Mouse (Mus musculus) midbrain, embryonic 14.5 days (tissue): ENCODE results near the gene Magi1. TPM values are rescaled to one million over a fixed set of nuclear protein-coding genes. Genes with fewer than 3 reads are reported as not detected.

Experiments
- ATAC-seq: fragments of 200-750 bp; cut with Nextera tagmentation; 2 replicates; pipeline ENCODE4 v1.8.0; 2017; ENCODE audit warnings: moderate number of reproducible peaks, moderate library complexity; ENCODE audit not compliant: low FRiP score, low TSS enrichment
- DNase-seq: peaks from one replicate; pipeline ENCODE4 v3.0.0-alpha.2; 2015
- H3K27ac ChIP-seq: fragments of 300-500 bp; sonication (generic); replicated peaks from 2 replicates; pipeline ENCODE4 v1.5.1; 2014; ENCODE audit warnings: mild to moderate bottlenecking, low read depth, low read length, moderate library complexity
- H3K27me3 ChIP-seq: fragments of 300-500 bp; sonication (generic); 2 replicates; pipeline ENCODE4 v1.6.1; 2014; ENCODE audit warnings: low read length, control low read depth, mixed read lengths; ENCODE audit not compliant: control insufficient read depth, insufficient read depth
- H3K36me3 ChIP-seq: fragments of 300-500 bp; sonication (generic); 2 replicates; pipeline ENCODE4 v1.6.1; 2014; ENCODE audit warnings: low read length, control low read depth; ENCODE audit not compliant: control insufficient read depth, insufficient read depth
- H3K4me1 ChIP-seq: fragments of 300-500 bp; sonication (generic); 2 replicates; pipeline ENCODE4 v1.6.1; 2014; ENCODE audit warnings: mild to moderate bottlenecking, antibody characterized with exemption, low read length, control low read depth; ENCODE audit not compliant: control insufficient read depth, insufficient read depth
- H3K4me2 ChIP-seq: fragments of 300-500 bp; sonication (generic); 2 replicates; pipeline ENCODE4 v1.6.1; 2014; ENCODE audit warnings: mild to moderate bottlenecking, low read length, moderate library complexity
- H3K4me3 ChIP-seq: fragments of 300-500 bp; sonication (generic); replicated peaks from 2 replicates; pipeline ENCODE4 v1.5.1; 2014; ENCODE audit warnings: low read depth, low read length
- H3K9ac ChIP-seq: fragments of 300-500 bp; sonication (generic); replicated peaks from 2 replicates; pipeline ENCODE4 v1.6.1; 2014; ENCODE audit warnings: mild to moderate bottlenecking, low read length, moderate library complexity
- H3K9me3 ChIP-seq: fragments of 300-500 bp; sonication (generic); 2 replicates; pipeline ENCODE4 v1.6.1; 2016; ENCODE audit warnings: low read length, control low read depth, mixed read lengths; ENCODE audit not compliant: control insufficient read depth
- WGBS: fragments of 180-500 bp; shearing (Covaris S2); extraction: QIAGEN DNeasy Blood & Tissue Kit; methylation state at CpG from one replicate; pipeline ENCODE4 v1.1.7; 2014; 5-methylcytosine and 5-hydroxymethylcytosine counted together
- polyA plus RNA-seq: library from polyadenylated mRNA; unstranded; fragments of >200 nt; fragmentation: Nextera tagmentation; extraction: Ambion mirVana; gene quantifications from 2 replicates; pipeline ENCODE4 v1.2.1, GENCODE M21; 2014

Gene Magi1
- polyA plus RNA-seq, 1 experiment from 2014 or later: 34.9 TPM

- Histone ChIP-seq H3K4me3 (no peak overlapping the region), H3K4me1 (no peaks in the 10 kb centered on the region), H3K4me2 (no peak overlapping the region), H3K36me3 (no peaks in the 10 kb centered on the region), H3K27me3 (no peaks in the 10 kb centered on the region), H3K9ac (no peak overlapping the region), H3K27ac (no peak overlapping the region), H3K9me3 (no peaks in the 10 kb centered on the region)
- 97% methylated on average over 2 of the region's 2 CpGs for WGBS
- DNase-seq (no peak), ATAC-seq (no peak)
Observed at GRCm38 (mm10) chr6:94201940-94202339, 81.8 kb downstream of the Magi1 start.

DNA sequence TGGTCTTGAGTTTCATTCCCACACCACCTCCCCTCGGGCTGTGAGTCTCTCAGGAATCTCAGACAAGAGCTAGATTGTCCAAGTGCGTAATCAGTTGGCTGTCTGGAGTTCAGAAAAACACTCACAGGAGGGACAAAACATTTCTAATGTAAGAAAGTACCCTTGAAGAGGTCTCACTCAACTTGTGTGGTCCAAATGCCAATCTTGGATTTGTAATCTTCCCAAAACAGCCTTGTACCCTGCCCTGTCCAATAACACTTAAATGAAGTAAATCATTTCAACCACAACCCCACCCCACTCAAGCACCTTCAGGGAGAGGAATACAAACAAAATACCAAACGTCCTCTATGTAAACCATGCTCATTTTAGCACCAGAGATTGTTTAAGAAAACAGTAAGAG, 82.8 kb downstream of the Magi1 start:
- Histone ChIP-seq H3K27me3 (no peaks in the 10 kb centered on the region), H3K4me3 (no peak overlapping the region), H3K9ac (no peak overlapping the region), H3K4me1 (no peaks in the 10 kb centered on the region), H3K4me2 (no peak overlapping the region), H3K27ac (no peak overlapping the region), H3K9me3 (no peaks in the 10 kb centered on the region), H3K36me3 (no peaks in the 10 kb centered on the region)
- DNase-seq (no peak), ATAC-seq (no peak)
- WGBS: 77% methylated on average over 3 of the region's 3 CpGs

DNA sequence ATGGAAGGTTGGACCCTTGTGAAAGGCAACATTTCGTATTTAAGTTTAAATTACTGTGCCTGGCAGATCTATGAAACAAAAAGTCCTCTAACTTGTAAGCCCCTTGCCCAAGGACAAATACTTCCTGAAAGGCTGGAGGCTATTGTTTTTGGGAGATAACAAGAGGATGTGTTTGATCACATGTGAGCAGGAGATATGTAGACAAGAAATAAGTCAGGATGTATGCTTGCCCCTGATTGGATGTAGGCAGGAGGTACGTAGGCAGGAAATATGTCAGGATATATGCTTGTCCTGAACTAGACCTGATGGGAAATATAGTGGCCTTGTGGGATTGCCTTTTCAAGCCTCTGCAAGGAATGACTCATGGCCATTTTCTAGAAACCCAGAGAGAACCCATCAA, 84.0 kb downstream of the Magi1 start:
- Histone ChIP-seq H3K4me1 (no peaks in the 10 kb centered on the region), H3K27me3 (no peaks in the 10 kb centered on the region), H3K36me3 (no peaks in the 10 kb centered on the region), H3K9ac (no peak overlapping the region), H3K4me3 (no peak overlapping the region), H3K27ac (no peak overlapping the region), H3K9me3 (no peaks in the 10 kb centered on the region), H3K4me2 (no peak overlapping the region)
- DNase-seq (no peak), ATAC-seq (no peak)
- WGBS: 95% methylated on average over 2 of the region's 2 CpGs

DNA sequence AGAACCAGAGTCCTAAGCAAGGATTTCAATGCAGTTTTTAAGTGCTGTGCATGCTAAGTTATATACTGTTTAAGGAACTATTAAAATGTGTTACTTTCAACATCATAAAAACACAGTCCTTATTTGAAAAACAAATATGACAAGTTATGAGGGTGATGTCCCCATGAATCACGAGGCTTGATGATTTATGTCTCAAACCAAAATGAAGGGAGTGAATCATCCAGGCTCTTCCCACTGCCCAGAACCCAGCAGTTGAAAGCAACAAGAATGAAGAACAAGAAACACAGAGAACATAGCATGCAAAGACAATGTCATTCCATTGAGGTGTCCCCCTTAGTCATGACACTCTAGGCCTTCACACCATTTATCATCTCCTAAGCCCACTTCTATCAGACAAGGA, 85.9 kb downstream of the Magi1 start:
- Histone ChIP-seq H3K36me3 (no peaks in the 10 kb centered on the region), H3K27me3 (no peaks in the 10 kb centered on the region), H3K4me1 (no peaks in the 10 kb centered on the region), H3K27ac (no peak overlapping the region), H3K9me3 (no peaks in the 10 kb centered on the region), H3K4me2 (no peak overlapping the region), H3K9ac (no peak overlapping the region), H3K4me3 (no peak overlapping the region)
- ATAC-seq (no peak), DNase-seq (no peak)
- WGBS: 93% methylated on average over 1 of the region's 1 CpGs

- ATAC-seq: no peak
- no peaks in the 10 kb centered on the region for H3K27me3 ChIP-seq
- no peak overlapping the region for H3K9ac ChIP-seq
- no peak for DNase-seq
- no peak overlapping the region for H3K27ac ChIP-seq
- H3K4me3 ChIP-seq: no peak overlapping the region
- H3K4me2 ChIP-seq: no peak overlapping the region
- no peaks in the 10 kb centered on the region for H3K36me3 ChIP-seq
- no peaks in the 10 kb centered on the region for H3K9me3 ChIP-seq
- WGBS: 91% methylated on average over 14 of the region's 14 CpGs
- H3K4me1 ChIP-seq: no peaks in the 10 kb centered on the region
Observed at GRCm38 (mm10) chr6:94195303-94195911, 88.3 kb downstream of the Magi1 start.

- Histone ChIP-seq H3K9me3 (no peaks in the 10 kb centered on the region), H3K9ac (no peak overlapping the region), H3K27ac (no peak overlapping the region), H3K36me3 (no peaks in the 10 kb centered on the region), H3K4me1 (no peaks in the 10 kb centered on the region), H3K27me3 (no peaks in the 10 kb centered on the region), H3K4me2 (no peak overlapping the region), H3K4me3 (no peak overlapping the region)
- WGBS: 91% methylated on average over 5 of the region's 5 CpGs
- no peak for DNase-seq
- no peak for ATAC-seq
Observed at GRCm38 (mm10) chr6:94190830-94191229, 92.9 kb downstream of the Magi1 start.

- no peak overlapping the region for H3K9ac ChIP-seq
- DNase-seq (no peak), ATAC-seq (no peak)
- no peaks in the 10 kb centered on the region for H3K9me3 ChIP-seq
- H3K4me1 ChIP-seq: no peaks in the 10 kb centered on the region
- H3K4me3 ChIP-seq: no peak overlapping the region
- WGBS: 76% methylated on average over 5 of the region's 5 CpGs
- no peaks in the 10 kb centered on the region for H3K36me3 ChIP-seq
- H3K27ac ChIP-seq: no peak overlapping the region
- H3K4me2 ChIP-seq: no peak overlapping the region
- H3K27me3 ChIP-seq: no peaks in the 10 kb centered on the region
Observed at GRCm38 (mm10) chr6:94189379-94189778, 94.3 kb downstream of the Magi1 start.

GRCm38 (mm10) chr6:94186628-94187319, 96.9 kb downstream of the Magi1 start:
- ATAC-seq (no peak), DNase-seq (no peak)

DNA sequence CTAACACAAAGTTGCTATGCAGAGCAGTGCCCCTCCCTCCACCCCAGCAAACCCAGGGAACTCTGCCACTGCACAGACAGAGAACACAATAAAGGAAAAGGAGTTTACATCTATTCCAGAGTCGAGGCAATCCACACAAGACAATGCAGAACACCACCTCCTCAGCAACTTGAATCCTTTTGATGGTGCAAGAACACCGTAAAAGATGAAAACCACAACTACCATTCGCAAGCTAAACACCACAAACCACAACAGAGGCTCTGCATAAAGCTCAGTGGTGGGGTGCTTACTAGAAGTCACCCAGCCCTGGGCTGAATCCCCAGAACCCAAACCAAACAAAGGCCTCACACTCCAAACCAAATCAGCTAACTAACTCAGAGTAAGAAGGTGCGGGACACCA, 99.4 kb downstream of the Magi1 start:
- no peak overlapping the region for H3K4me2 ChIP-seq
- H3K4me1 ChIP-seq: no peaks in the 10 kb centered on the region
- H3K9me3 ChIP-seq: no peaks in the 10 kb centered on the region
- WGBS: 85% methylated on average over 4 of the region's 4 CpGs
- H3K27me3 ChIP-seq: no peaks in the 10 kb centered on the region
- H3K4me3 ChIP-seq: no peak overlapping the region
- no peak overlapping the region for H3K9ac ChIP-seq
- H3K27ac ChIP-seq: no peak overlapping the region
- ATAC-seq: no peak
- no peaks in the 10 kb centered on the region for H3K36me3 ChIP-seq
- no peak for DNase-seq

More at GRCm38 (mm10) chr6:94186628-94187319, 96.9 kb downstream of the Magi1 start:
- no peak overlapping the region for H3K27ac ChIP-seq
- no peaks in the 10 kb centered on the region for H3K9me3 ChIP-seq
- 86% methylated on average over 7 of the region's 7 CpGs for WGBS
- no peak overlapping the region for H3K4me2 ChIP-seq
- no peaks in the 10 kb centered on the region for H3K27me3 ChIP-seq
- no peak overlapping the region for H3K9ac ChIP-seq
- H3K4me3 ChIP-seq: no peak overlapping the region
- H3K4me1 ChIP-seq: no peaks in the 10 kb centered on the region
- H3K36me3 ChIP-seq: no peaks in the 10 kb centered on the region
